Mouse (Mus musculus): ENCODE results near the gene Prss44.

- no peak for TF ChIP-seq CTCF (IDR thresholded peaks at IDR 0.05)
- no peak for TF ChIP-seq EP300 (IDR thresholded peaks at IDR 0.05)
Measured at GRCm38 (mm10) chr9:110849162-110849561, 35.4 kb downstream of the Prss44 start.

All from lung, postnatal 0 days (tissue).